Mouse (Mus musculus) B cell, adult 2 months (primary cell): ENCODE data around the gene Nxph4.

Experiments
- DNase-seq, 2 experiments: peaks; one replicate each; pipeline ENCODE4 v3.0.0; 2022

Nxph4 gene

DNA sequence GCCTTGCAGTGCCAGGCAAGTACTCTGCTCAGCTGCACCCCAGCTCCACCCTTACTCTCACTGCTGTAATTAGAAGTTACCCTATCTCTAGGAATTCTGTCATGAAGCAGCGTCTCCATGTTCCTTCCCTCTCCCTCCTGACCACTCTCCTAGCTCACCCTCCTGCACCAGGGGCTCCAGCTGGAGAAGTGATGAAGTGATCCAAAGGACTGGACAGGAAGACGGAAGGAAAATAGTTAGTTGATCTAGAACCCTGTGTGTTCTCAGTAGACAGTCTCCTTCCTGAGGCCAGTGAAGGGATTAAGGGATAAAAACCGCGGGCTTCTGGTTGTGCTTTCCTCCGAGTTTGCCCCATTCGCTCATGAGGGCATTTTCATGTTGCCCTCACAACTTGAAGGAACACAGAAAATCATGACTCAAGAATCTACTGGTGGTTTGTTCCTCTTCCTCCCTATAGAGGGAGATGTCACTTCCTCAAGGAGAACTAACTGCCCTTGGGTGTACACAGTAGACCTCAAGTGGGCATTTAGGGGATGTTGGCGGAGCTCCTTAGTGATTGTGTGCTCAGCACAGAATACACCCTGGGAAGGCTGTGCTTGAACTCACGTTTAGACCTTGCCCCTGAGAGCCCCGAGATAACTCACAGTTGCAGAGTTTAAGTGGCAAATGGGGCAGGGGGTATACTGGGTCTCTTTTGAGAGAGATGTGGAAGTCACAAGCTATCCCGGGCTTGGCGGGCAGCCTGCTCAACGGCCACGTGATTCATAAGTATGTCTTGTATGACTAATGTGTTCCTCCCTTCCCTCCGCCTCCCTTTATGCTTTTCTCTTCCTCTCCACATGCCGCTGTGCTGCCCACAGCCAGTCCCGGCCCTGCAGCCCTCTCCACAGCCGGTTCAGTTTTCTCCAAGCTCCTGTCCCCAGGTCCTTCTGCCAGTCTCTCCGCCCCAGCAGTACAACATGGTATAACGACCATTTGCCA is 53.2 kb downstream of the Nxph4 start:
- DNase-seq = no peak

DNA sequence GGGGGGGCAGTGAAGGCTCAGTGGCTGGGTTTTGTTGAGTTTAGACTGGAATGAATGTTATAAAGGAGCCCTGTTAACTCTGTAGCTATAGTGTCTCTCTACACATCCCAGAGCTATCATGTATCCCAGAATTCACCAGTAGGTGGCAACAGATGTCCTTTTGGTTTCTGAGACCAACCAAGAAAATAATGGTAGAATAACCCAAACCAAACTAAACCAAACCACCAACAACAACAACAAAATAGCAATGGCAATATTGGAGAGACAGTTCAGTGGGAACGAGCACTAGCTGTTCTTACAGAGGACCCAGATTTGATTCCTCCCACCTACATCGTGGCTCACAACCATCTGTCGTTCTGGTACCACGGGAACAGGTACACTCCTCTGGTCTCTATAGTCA is 55.2 kb downstream of the Nxph4 start:
- peak in 1 of 2 experiments; percentile 8 for DNase-seq

DNA sequence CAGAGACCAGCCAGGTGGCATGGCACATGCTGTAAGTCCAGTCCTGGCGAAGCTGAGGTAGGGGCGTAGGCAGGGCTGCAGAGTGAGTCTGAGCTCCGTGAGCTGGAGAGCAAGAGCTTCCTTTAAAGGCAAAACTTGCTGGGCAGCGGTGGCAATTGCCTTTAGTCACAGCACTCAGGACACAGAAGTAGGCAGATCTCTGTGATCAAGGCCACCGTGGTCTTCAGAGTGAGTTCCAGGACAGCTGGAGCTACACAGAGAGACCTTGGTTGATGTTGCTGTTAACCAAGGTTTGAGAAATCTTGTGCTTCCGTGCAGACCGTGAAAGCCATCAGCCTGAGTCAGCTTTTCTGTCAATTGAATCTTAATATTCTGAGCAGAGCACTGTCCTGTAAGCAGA is 57.1 kb downstream of the Nxph4 start:
- no peak for DNase-seq

DNA sequence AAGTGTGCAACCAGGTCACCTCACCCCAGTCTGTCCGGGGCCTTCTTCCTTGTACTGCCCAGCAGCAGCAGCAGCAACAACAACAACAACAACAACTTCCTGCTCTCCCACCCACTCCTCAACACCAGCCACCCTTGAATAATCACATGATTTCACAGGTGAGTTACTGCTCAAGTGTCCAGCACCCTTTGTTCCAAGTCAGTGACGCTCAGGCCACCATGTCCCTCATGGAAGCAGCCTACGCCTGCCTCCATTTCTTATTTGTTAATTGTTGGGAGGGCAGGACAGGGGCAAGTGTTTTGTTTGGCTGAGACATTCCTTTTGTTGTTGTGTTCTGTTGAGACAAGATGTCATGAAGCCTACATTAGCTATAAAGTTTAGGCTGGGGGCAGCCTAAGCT is 57.8 kb downstream of the Nxph4 start:
- no peak for DNase-seq
